Mouse (Mus musculus) Patski (cell line): ENCODE results near the gene Ptch2. TPM values are rescaled to one million over a fixed set of nuclear protein-coding genes. Genes with fewer than 3 reads are reported as not detected.
A peak's percentile ranks its signal among the peaks of the same experiment; 100 is the strongest.

ENCODE experiments used
- ATAC-seq: fragments of 100-300 bp; one replicate; pipeline ENCODE4 v1.8.0; 2021
- CTCF ChIA-PET: fragments of 350-600 bp; sonication (Branson Sonifier 250); formaldehyde crosslinking; loops from one replicate; lab custom pipeline; 2022; ENCODE audit warnings: inconsistent platforms; lab: Charles Lee
- POLR2A ChIA-PET: fragments of 350-600 bp; sonication (Branson Sonifier 250); formaldehyde crosslinking; loops from one replicate; lab custom pipeline; 2022; ENCODE audit warnings: antibody characterized with exemption, inconsistent platforms; lab: Charles Lee
- DNase-seq: peaks from one replicate; pipeline ENCODE4 v3.0.0-alpha.2; 2011; ENCODE audit warnings: low read depth, low spot score
- H3K27me3 ChIP-seq: fragments of 371-371 bp; one replicate; pipeline ENCODE4 v1.5.1; 2021
- CTCF ChIP-seq: fragments of 100-300 bp; IDR thresholded peaks from one replicate; pipeline ENCODE4 v1.5.1; 2021
- in situ Hi-C: fragments of 300-500 bp; cut with MboI; formaldehyde crosslinking; loops from 3 replicates; pipeline ENCODE4 v1.11.1; 2018; ENCODE audit warnings: low pct_unique_long_range_greater_than_20kb, mixed read lengths
- polyA plus RNA-seq: library from polyadenylated mRNA; unstranded; gene quantifications from one replicate; pipeline ENCODE4 v1.2.3, GENCODE M21; 2021

Ptch2 gene
- polyA plus RNA-seq, 1 experiment from 2014 or later = 0.23 TPM

- ATAC-seq = peak; percentile 65
- no peaks in the 10 kb centered on the region for H3K27me3 ChIP-seq
- no peak for TF ChIP-seq CTCF
- DNase-seq = no peak
- CTCF ChIA-PET = interaction anchor here (1.1 to 1.5 kb wide), 4 partner anchors 14 to 124 kb away, joined by 3 to 4 read pairs (median 4); no protein-coding TSS in a partner anchor
- POLR2A ChIA-PET = no interaction called here
- in situ Hi-C loops = loop anchor here (10.0 kb wide), 1 partner anchor 402 kb away; the partner anchor contains the start of gene Tesk2
Measured at GRCm38 (mm10) chr4:117126675-117127290, 30.9 kb downstream of the Ptch2 start, which contains the start of gene Tctex1d4. Gene Tctex1d4 (plus strand): TSS chr4:117126794.

GRCm38 (mm10) chr4:117127991-117128686 is 32.3 kb downstream of the Ptch2 start:
- ATAC-seq = no peak
- no peaks in the 10 kb centered on the region for H3K27me3 ChIP-seq
- TF ChIP-seq CTCF = no peak
- no peak for DNase-seq
- ChIA-PET CTCF (interaction anchor here (1.1 kb wide), 1 partner anchor 11 kb away, joined by 3 read pairs; no protein-coding TSS in a partner anchor), POLR2A (no interaction called here)
- in situ Hi-C loops = loop anchor here (10.0 kb wide), 1 partner anchor 403 kb away; the partner anchor contains the start of gene Tesk2

GRCm38 (mm10) chr4:117130790-117131189 is 34.9 kb downstream of the Ptch2 start:
- no peak for TF ChIP-seq CTCF
- ChIA-PET CTCF (no interaction called here), POLR2A (no interaction called here)
- in situ Hi-C loops = loop anchor here (5.0 kb wide), 1 partner anchor 308 kb away; the partner anchor contains the start of gene Hpdl
- no peak for ATAC-seq
- no peak for DNase-seq
- no peaks in the 10 kb centered on the region for H3K27me3 ChIP-seq

- in situ Hi-C loops = loop anchor here (5.0 kb wide), 1 partner anchor 309 kb away; the partner anchor contains the start of gene Hpdl
- DNase-seq (no peak), ATAC-seq (no peak)
- ChIA-PET POLR2A (no interaction called here), CTCF (interaction anchor here (3.5 kb wide), 1 partner anchor 10 kb away, joined by 19 read pairs; no protein-coding TSS in a partner anchor)
- TF ChIP-seq CTCF = no peak
- H3K27me3 ChIP-seq = no peaks in the 10 kb centered on the region
Measured at GRCm38 (mm10) chr4:117131198-117131597, 35.3 kb downstream of the Ptch2 start.

- in situ Hi-C loops = loop anchor here (5.0 kb wide), 1 partner anchor 310 kb away; the partner anchor contains the start of gene Hpdl
- ATAC-seq = no peak
- POLR2A ChIA-PET = interaction anchor here (1.0 to 2.2 kb wide), 2 partner anchors 10 to 24 kb away, joined by 3 to 8 read pairs; partner anchors contain the start of gene Rps8
- CTCF ChIA-PET = interaction anchor here (3.5 kb wide), 1 partner anchor 11 kb away, joined by 19 read pairs; no protein-coding TSS in a partner anchor
- DNase-seq = no peak
- no peaks in the 10 kb centered on the region for H3K27me3 ChIP-seq
- no peak for TF ChIP-seq CTCF
Measured at GRCm38 (mm10) chr4:117131890-117132793, 36.3 kb downstream of the Ptch2 start.

GRCm38 (mm10) chr4:117132794-117133143 is 36.9 kb downstream of the Ptch2 start:
- DNase-seq (no peak), ATAC-seq (no peak)
- ChIA-PET POLR2A (interaction anchor here (0.7 to 2.2 kb wide), 4 partner anchors 11 to 144 kb away, joined by 3 to 8 read pairs (median 3); partner anchors contain the start of gene Rps8), CTCF (interaction anchor here (3.5 kb wide), 1 partner anchor 11 kb away, joined by 19 read pairs; no protein-coding TSS in a partner anchor)
- TF ChIP-seq CTCF = no peak
- H3K27me3 ChIP-seq = no peaks in the 10 kb centered on the region
- in situ Hi-C loops = loop anchor here (5.0 kb wide), 1 partner anchor 310 kb away; the partner anchor contains the start of gene Hpdl

- POLR2A ChIA-PET = interaction anchor here (0.7 to 2.2 kb wide), 4 partner anchors 11 to 144 kb away, joined by 3 to 8 read pairs (median 3); partner anchors contain the start of gene Rps8
- no peak for TF ChIP-seq CTCF
- no peaks in the 10 kb centered on the region for H3K27me3 ChIP-seq
- CTCF ChIA-PET = interaction anchor here (1.2 to 3.5 kb wide), 3 partner anchors 8 to 13 kb away, joined by 5 to 19 read pairs (median 5); partner anchors contain the start of gene Btbd19
- in situ Hi-C loops = loop anchor here (5.0 kb wide), 1 partner anchor 311 kb away; the partner anchor contains the start of gene Hpdl
- DNase-seq (no peak), ATAC-seq (no peak)
Measured at GRCm38 (mm10) chr4:117133366-117133796, 37.5 kb downstream of the Ptch2 start.

GRCm38 (mm10) chr4:117133817-117134600 is 38.1 kb downstream of the Ptch2 start, which contains the start of gene Plk3:
Gene Plk3 (minus strand): TSS chr4:117133963.
- in situ Hi-C loops = loop anchor here (5.0 kb wide), 1 partner anchor 312 kb away; the partner anchor contains the start of gene Hpdl
- peak; percentile 84 for ATAC-seq
- peak; percentile 82 for DNase-seq
- H3K27me3 ChIP-seq = no peaks in the 10 kb centered on the region
- TF ChIP-seq CTCF = no peak
- ChIA-PET CTCF (interaction anchor here (1.2 to 3.5 kb wide), 3 partner anchors 9 to 12 kb away, joined by 5 to 19 read pairs (median 5); partner anchors contain the start of gene Btbd19), POLR2A (interaction anchor here (0.5 to 2.2 kb wide), 3 partner anchors 12 to 130 kb away, joined by 3 to 8 read pairs (median 3); no protein-coding TSS in a partner anchor)
